Mouse (Mus musculus): ENCODE measurements around the gene Fgfr2.

GRCm38 (mm10) chr7:132786522-132786921 is 336.6 kb downstream of the Fgfr2 start:
- no peak for TF ChIP-seq CTCF (IDR thresholded peaks at IDR 0.05; ENCODE audit: borderline replicate concordance, extremely low read depth, insufficient read depth, insufficient read length)
- no peak for TF ChIP-seq POLR2A (IDR thresholded peaks at IDR 0.05; ENCODE audit: borderline replicate concordance, extremely low read depth, insufficient read depth, insufficient read length, poor library complexity, severe bottlenecking)

Data from brain, embryonic 14.5 days (tissue).